Mouse (Mus musculus) frontal cortex, postnatal 25 days (tissue): ENCODE results near the gene Wnk1.
"Not testable (repeated sequence)": the region's sequence is repeated elsewhere in the genome, so short reads cannot be mapped to it uniquely, and the experiment has no call there.

ENCODE experiments used
- DNase-seq, 2 experiments: peaks; one replicate each; pipeline ENCODE4 v3.0.0; 2022; ENCODE audit warnings: low spot score in 2 of 2

Wnk1 gene

GRCm38 (mm10) chr6:120038366-120039255, at the start of gene Wnk1:
TSS of gene Wnk1 (minus strand) at chr6:120038672.
- peak; percentile 87 to 96 for DNase-seq

GRCm38 (mm10) chr6:120087041-120087440, 48.6 kb upstream of the Wnk1 start:
- DNase-seq, result not testable (repeated sequence)

- DNase-seq, result no peak
Observed at GRCm38 (mm10) chr6:120085832-120086231, 47.4 kb upstream of the Wnk1 start.

GRCm38 (mm10) chr6:120084983-120085382, 46.5 kb upstream of the Wnk1 start:
- no peak for DNase-seq

- no peak for DNase-seq
Observed at GRCm38 (mm10) chr6:120083442-120083841, 45.0 kb upstream of the Wnk1 start.

GRCm38 (mm10) chr6:120082951-120083411, 44.5 kb upstream of the Wnk1 start:
- DNase-seq, result no peak

- no peak for DNase-seq
Observed at GRCm38 (mm10) chr6:120082251-120082950, 43.9 kb upstream of the Wnk1 start.

GRCm38 (mm10) chr6:120081516-120081915, 43.0 kb upstream of the Wnk1 start:
- DNase-seq, result no peak

GRCm38 (mm10) chr6:120079547-120079946, 41.1 kb upstream of the Wnk1 start:
- no peak for DNase-seq

GRCm38 (mm10) chr6:120076619-120077450, 38.4 kb upstream of the Wnk1 start:
- DNase-seq, result no peak

GRCm38 (mm10) chr6:120072630-120073029, 34.2 kb upstream of the Wnk1 start:
- DNase-seq, result no peak

- DNase-seq, result no peak
Observed at GRCm38 (mm10) chr6:120069546-120069945, 31.1 kb upstream of the Wnk1 start.

GRCm38 (mm10) chr6:120065552-120066177, 27.2 kb upstream of the Wnk1 start:
- no peak for DNase-seq

GRCm38 (mm10) chr6:120064627-120065026, 26.2 kb upstream of the Wnk1 start:
- DNase-seq, result no peak

GRCm38 (mm10) chr6:120062934-120063333, 24.5 kb upstream of the Wnk1 start:
- DNase-seq, result no peak

- no peak for DNase-seq
Observed at GRCm38 (mm10) chr6:120055666-120056540, 17.4 kb upstream of the Wnk1 start.

GRCm38 (mm10) chr6:120054412-120054811, 15.9 kb upstream of the Wnk1 start:
- no peak for DNase-seq

- no peak for DNase-seq
Observed at GRCm38 (mm10) chr6:120047705-120048292, 9.3 kb upstream of the Wnk1 start.

- no peak for DNase-seq
Observed at GRCm38 (mm10) chr6:120045406-120045805, 6.9 kb upstream of the Wnk1 start.

GRCm38 (mm10) chr6:120042632-120043220, 4.3 kb upstream of the Wnk1 start:
- DNase-seq, result no peak
